ENCODE assay signal across 14 mouse cellular contexts in genomic region chr8:89453724-89454123, GRCm38 (mm10).
"Had no signal": no experiment of that assay in that cellular context is flagged by ENCODE, and none has a peak within 500 bp of the region (broad histone marks: within the 10 kb centered on the region; RNA-seq: fewer than 3 reads in every experiment).

No protein-coding gene starts in this region.

- H3K4me3 ChIP-seq: left cerebral cortex, adult 2 months; limb, embryonic 12.5 days; limb, embryonic 15.5 days; liver, embryonic 12.5 days; liver, embryonic 15.5 days had no signal

- H3K9me3 ChIP-seq: limb, embryonic 15.5 days; liver, embryonic 12.5 days; liver, embryonic 15.5 days had no signal

- H3K4me1 ChIP-seq: liver, embryonic 12.5 days; liver, embryonic 15.5 days had no signal

- H3K27ac ChIP-seq: left cerebral cortex, adult 2 months; limb, embryonic 12.5 days; limb, embryonic 15.5 days; liver, embryonic 12.5 days; liver, embryonic 15.5 days had no signal

- H3K9ac ChIP-seq: limb, embryonic 12.5 days; limb, embryonic 15.5 days; liver, embryonic 12.5 days; liver, embryonic 15.5 days had no signal

- H3K36me3 ChIP-seq: limb, embryonic 12.5 days; limb, embryonic 15.5 days; liver, embryonic 12.5 days; liver, embryonic 15.5 days had no signal

- H3K4me2 ChIP-seq: limb, embryonic 12.5 days; limb, embryonic 15.5 days; liver, embryonic 12.5 days; liver, embryonic 15.5 days; midbrain, embryonic 11.5 days had no signal

- DNase-seq: layer of hippocampus, postnatal 36 days; lung, adult 2 months; lung, postnatal 14 days; lung, postnatal 4 days; midbrain, embryonic 14.5 days; thymus, adult 18-20 months; thymus, postnatal 36 days had no signal

- H3K27me3 ChIP-seq: liver, embryonic 12.5 days; liver, embryonic 15.5 days had no signal

- ATAC-seq: intestine, postnatal 0 days; liver, embryonic 12.5 days had no signal
